Mouse (Mus musculus) kidney, adult 2 months (tissue): ENCODE measurements around the gene Egfem1.

ENCODE experiments used
- CTCF ChIP-seq: fragments of 200-500 bp; conservative IDR thresholded peaks from 2 replicates; pipeline ENCODE4 v1.5.1; 2011; ENCODE audit warnings: low read depth, mild to moderate bottlenecking, control low read depth, low read length, moderate library complexity, mixed read lengths; ENCODE audit not compliant: insufficient read depth, insufficient read length
- POLR2A ChIP-seq: fragments of 200-500 bp; IDR thresholded peaks from one replicate; pipeline ENCODE4 v1.6.1; 2011; ENCODE audit warnings: low read depth, low read length, control low read depth

DNA sequence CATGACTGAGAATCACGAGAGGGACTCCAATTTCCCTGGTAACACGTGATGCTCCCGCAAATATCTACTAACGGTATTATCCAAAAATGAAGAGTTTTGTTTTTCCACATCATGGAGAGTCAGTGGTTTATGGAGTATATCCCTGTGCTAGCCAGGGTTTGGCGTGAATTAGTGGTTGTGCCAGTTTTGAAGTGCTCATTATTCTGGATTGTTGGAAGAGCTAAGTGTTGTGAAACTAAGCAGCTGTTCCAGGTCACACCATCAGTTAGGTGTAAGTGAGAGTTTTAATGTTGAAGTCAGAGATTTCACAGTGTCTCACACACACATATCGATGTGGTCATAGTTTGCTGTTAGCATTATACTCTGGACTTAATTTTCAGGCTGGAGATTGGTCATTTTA, 120.7 kb downstream of the Egfem1 start:
- TF ChIP-seq POLR2A (no peak), CTCF (no peak)
